Mouse (Mus musculus): Measurements from ENCODE around the gene Ireb2. TPM values are rescaled to one million over a fixed set of nuclear protein-coding genes. Genes with fewer than 3 reads are reported as not detected.

Ireb2 gene
- total RNA-seq, 4 experiments from 2014 or later, result 45.5 to 53.2 (median 51.0) TPM

Other genes with a start within 250 kb of the Ireb2 start
- 100 to 1,000 TPM; 101 to 114 (median 106) TPM for gene Acsbg1, start 201.9 kb upstream of the Ireb2 start, total RNA-seq (2022)
- gene Dnaja4, start 164.9 kb upstream of the Ireb2 start, total RNA-seq (2022), result 10 to 100 TPM; 39.8 to 61.1 (median 47.2) TPM
- gene Wdr61, start 129.3 kb upstream of the Ireb2 start, total RNA-seq (2022), result 10 to 100 TPM; 56.4 to 59.6 (median 58.4) TPM
- 1 to 10 TPM in 2 of 4 experiments, not detected in 2; 1.0 to 1.3 TPM for gene Crabp1, start 99.0 kb upstream of the Ireb2 start, total RNA-seq (2022)
- gene Hykk, start 53.5 kb downstream of the Ireb2 start, total RNA-seq (2022), result 1 to 10 TPM; 2.6 to 4.1 (median 3.2) TPM
- gene Psma4, start 87.0 kb downstream of the Ireb2 start, total RNA-seq (2022), result 100 to 1,000 TPM; 114 to 128 (median 122) TPM
- under 1 TPM in 1 of 4 experiments, not detected in 3; 0.52 TPM for gene AY074887, start 87.2 kb downstream of the Ireb2 start, total RNA-seq (2022)
- 1 to 10 TPM; 6.6 to 9.0 (median 7.2) TPM for gene Chrna5, start 117.1 kb downstream of the Ireb2 start, total RNA-seq (2022)
- gene Chrna3, start 162.8 kb downstream of the Ireb2 start, total RNA-seq (2022), result under 1 TPM; 0.12 to 0.48 (median 0.44) TPM
- gene Chrnb4, start 185.0 kb downstream of the Ireb2 start, total RNA-seq (2022), result under 1 TPM in 3 of 4 experiments, not detected in 1; 0.20 to 0.52 (median 0.25) TPM